Mouse (Mus musculus) heart, adult 11 months (tissue): ENCODE results near the gene Gpr62.

Experiments
- DNase-seq: peaks from one replicate; pipeline ENCODE4 v3.0.0; 2022

The Gpr62 gene

DNA sequence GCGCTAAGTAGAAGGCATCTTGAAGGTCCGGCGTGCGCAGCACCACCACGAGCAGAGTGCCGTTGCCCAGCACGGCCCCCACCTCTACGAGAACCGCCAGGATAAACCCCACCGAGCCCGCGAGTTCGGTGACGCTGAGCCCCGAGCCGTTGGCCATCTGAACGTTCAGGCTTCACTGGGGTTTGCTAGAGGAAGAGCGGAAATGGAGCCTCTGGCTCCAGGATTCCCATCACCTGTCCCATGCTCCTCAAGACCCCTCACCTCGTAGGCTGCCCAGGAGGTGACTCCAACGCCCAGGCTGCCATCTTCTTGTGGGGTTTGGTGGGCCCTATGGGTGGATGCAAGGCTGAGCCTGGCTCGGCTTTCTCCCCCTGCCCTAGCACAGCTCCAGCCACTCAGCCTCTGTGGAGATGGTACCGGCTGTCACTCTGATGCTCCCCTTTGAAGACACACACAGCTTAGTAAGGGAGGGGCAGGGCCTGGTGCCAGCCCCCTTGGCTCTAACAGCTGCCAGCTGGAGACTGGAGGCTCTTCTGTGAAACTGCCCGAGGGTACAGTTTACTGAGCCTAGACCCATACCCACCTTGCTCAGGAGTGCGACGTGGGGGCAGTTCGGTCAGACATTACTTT lies at the start of gene Gpr62:
Gene Gpr62, minus strand, starts transcription at position 368 of the 630 bp plus-strand sequence.
- peak; percentile 90 for DNase-seq

DNA sequence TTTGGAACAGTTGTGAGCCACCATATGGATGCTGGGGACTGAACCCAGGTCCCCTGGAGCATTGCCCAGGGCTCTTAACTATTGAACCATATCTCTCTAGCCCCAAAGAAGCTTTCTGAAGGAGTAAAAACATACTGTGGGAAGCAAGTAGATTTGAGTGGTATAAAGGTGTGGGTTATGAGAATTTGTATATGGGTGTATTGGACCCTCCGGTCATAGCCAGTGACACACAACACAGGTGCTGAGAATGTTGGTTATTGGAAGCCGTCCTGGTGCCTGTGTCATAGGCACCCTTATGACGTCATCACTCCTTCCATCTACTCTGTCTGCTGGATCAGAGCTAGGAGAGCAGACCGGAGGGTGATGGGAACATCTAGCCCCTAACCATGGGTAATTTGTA lies 48.5 kb upstream of the Gpr62 start, which contains the start of gene Iqcf5:
Gene Iqcf5, plus strand, starts transcription at position 301 of the 400 bp plus-strand sequence.
- no peak for DNase-seq

DNA sequence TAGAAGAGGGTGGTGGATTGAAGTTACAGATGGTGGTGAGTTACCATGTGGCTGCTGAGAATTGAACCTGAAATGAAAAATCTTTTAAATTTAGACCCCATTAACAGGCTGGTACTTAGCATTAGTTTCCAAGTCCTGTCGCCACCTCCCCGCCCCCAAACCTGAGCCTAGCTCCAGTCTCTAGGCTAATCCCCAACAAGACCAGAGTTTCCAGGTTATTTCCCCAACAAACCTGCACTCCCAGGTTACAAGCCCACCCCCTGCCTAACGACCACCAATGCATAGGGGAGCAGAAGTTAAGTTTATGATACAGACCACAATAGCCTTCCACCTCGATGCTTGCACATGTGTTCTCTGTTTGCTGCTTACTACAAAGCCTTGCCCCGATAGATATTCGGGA lies 47.8 kb upstream of the Gpr62 start:
- DNase-seq = peak; percentile 56

DNA sequence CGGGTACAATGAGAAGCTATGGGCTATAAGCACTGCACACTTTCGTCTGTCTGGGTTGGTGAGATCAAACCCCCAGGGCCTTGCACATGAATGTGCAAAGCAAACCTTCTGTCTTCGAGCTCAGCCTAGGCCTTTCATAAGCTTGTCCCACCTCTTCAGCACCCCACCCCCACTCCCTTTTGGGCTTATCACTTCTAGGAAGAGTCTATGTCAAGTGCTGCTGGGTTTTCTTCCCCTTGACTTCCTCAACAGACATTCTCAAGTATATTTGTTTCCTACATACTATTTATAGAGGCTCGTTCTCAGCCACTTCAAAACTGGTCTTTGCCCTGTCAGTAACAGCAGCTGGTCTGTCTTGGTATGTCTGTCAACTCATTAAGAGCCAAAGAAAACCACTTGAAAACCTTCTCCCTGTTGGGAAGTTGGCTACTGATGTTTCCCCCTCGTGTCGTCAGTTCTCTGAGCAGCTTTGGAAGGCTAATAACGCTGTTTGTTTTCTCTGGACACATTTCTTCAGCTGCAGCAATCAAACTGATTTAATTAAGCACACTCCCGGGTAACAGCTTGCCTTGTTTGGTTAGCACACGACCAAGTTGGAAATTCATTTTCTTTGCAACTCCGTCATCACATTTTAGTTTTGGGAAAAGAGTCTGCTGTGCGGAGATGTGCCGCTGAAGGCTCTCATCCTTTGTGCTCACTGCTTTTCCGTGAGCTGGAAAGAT lies 47.2 kb upstream of the Gpr62 start:
- peak; percentile 71 for DNase-seq

DNA sequence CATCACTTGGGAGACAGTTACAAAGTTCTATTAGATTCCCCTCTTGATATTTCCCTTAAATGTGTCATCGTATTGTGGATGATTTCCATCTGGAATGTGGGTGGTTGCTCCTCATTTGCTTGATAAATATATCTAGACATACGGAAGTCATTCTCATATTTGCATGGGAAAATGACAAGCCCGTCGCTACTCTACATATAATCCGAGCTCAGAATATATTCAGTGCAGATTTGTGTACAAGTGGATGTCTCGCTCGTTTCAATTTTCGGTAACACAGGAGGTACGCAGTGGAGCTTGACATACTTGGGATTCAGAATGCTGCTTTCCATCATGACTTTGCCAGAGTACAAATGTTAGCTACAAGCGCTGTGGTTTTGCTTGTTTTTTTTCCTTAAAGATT lies 43.6 kb upstream of the Gpr62 start:
- DNase-seq = peak; percentile 34

DNA sequence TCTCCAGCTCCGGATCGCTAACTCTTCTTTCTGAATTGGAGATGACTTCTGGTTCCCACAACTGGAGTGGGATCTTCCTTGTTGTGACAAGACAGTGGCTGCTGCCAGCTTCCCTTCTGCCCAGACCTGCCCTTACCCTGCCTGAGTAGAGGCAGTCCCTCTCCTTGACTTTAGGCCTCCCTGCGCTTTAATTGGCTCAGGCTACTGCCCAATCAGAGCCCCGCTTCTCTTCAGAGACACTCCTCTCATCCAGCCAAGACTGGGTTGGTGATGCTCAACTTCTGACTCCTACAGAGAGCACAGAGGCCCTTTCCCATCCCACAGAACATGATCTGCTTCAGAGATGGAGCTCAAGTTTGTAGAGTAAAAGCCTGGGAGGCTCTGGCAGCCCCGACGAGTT lies 38.5 kb upstream of the Gpr62 start:
- DNase-seq = no peak

DNA sequence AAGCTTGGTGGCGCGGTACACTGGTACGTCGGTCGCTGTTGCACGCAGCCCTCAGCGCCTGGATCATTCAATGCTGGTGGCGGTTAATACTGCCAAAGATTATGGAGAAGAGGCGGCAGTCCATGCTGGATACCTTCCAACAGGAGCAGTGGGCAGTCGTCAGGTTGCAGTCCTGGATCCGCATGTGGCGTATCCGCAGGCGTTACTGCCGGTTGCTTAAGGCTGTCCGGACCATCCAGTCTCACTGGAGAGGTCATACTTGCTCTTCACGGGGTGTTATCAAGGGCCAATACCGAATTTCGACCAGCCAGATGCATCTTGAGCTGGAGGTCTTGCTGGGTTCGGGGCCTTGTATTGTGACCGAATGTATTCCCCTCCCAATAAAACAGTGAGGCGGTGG lies 36.1 kb upstream of the Gpr62 start:
- DNase-seq = peak; percentile 61

DNA sequence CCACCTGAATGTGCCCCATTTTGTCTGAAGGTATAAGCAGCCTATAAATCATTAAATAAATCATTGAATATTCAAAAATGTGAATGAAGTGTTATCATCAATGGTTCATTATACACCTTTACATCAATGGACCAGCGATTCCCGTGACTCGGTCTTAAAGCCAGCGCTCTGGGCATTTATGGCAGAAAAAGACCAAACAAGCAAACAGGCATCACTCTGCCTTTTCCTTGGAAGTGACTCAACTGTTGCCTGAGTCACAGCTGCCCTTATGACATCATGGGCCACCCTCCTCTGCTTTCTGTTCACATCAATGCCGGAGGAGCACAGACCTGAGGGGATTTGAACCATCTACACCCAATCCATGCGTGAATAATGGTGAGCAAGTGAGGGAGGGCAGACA lies 33.9 kb upstream of the Gpr62 start, which contains the start of gene Iqcf1:
Gene Iqcf1, plus strand, starts transcription at position 301 of the 400 bp plus-strand sequence.
- DNase-seq = peak; percentile 76

DNA sequence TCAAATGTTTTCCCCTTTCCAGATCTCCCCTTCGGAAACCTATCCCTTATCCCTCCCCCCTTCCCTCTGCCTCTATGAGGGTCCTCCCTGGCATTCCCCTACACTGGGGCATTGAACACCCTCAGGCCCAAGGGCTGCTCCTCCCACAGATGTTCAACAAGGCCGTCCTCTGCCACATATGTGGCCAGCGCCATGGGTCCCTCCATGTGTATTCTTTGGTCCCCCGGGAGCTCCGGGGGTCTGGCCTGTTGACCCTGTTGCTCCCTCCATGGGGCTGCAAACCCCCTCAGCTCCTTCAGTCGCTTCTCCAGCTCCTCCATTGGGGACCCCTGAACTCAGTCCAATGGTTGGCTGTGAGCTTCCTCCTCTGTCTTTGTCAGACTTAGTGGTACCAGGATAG lies 21.9 kb upstream of the Gpr62 start:
- DNase-seq = peak; percentile 89

DNA sequence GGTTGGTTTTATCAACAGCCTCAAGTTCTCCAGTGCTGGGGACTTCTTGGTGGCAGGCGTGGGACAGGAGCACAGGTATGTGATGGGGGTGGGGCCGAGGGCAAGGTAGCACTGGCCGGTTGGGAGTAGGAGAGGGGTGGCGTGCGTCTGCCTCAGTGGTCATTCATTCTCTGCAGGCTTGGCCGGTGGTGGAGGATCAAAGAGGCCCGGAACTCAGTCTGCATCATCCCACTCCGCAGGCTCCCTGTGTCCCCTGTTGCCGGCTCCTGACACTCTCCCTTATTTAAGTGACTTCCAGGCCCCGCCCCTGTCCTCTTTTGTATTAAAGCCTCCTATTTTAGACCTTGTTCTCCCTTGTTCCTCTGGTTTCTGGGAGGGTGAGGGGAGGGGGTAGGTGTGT lies 19.3 kb upstream of the Gpr62 start:
- peak; percentile 85 for DNase-seq

DNA sequence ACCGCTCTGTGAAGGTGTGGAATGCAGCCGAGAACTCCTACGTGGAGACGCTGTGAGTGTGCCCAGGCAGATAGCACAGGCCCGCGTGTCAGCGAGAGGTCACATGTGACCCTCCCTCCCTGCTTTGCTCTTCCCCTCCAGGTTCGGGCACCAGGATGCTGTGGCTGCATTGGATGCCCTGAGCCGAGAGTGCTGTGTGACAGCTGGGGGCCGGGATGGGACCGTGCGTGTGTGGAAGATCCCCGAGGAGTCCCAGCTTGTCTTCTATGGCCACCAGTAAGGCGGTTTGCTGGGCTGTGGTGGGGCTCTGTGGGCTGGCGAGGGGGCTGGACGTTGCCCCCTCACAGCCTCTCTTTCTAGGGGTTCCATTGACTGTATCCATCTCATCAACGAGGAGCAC lies 17.9 kb upstream of the Gpr62 start:
- peak; percentile 86 for DNase-seq

DNA sequence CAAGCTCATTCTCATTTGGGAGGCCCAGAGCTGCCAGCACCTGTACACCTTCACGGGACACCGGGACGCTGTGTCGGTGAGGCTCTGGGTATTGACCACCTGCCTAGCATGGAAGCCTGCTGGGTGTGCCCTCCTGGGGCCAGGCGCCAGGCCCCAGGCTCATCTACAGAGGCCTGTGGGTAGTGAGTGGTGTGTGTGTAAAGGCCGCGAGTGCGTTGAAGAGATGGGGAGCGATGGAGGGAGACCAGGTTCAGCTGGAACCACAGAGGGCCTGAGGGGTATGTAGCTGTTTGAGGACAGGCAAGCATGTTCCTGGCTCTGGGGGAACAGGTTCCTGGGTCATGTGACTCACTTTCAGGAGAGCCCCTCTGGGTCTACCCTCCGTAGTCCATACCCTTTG lies 17.4 kb upstream of the Gpr62 start:
- peak; percentile 86 for DNase-seq

DNA sequence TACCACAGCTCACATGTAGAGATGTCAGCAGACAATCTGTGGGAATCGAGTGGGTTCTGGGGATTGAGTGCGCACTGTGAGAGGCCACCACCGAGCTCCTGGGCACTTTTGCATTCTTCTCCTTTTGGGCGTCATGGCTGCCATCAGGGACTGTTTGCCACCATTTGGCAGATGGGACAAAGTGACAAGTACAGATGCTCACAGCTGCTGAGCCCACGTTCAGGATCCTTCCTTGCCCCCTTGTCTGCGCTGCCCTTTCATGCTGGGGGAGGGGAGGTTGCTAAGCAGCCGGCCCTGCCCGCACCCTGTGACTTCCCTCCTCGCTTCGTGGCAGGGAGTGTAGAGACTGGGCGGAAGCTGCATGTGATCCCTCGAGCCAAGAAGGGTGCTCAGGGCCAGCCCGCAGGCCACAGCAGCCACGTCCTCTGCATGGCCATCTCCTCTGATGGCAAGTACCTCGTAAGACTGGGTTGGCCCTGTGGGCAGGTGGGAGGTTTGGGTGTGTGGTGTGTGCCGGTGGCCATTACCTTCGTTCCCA lies 16.9 kb upstream of the Gpr62 start:
- DNase-seq = peak; percentile 87

DNA sequence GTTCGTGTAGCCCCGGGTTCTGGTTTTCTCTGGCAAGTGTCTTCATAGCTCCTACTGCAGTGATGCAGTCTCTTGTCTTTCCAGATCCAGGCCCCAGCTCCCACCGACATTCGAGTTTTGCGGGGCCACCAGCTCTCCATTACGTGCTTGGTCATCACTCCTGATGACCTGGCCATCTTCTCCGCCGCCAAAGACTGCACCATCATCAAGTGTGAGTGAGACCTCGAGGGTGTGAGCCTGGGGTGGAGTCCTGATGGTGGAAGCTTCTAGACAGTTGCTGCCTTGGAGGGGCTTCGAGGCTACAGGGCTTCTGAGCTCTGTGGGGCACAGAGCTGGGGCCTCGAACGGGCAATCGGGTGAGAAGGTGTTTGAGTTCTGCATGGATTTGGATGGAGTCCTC lies 15.9 kb upstream of the Gpr62 start:
- peak; percentile 88 for DNase-seq

DNA sequence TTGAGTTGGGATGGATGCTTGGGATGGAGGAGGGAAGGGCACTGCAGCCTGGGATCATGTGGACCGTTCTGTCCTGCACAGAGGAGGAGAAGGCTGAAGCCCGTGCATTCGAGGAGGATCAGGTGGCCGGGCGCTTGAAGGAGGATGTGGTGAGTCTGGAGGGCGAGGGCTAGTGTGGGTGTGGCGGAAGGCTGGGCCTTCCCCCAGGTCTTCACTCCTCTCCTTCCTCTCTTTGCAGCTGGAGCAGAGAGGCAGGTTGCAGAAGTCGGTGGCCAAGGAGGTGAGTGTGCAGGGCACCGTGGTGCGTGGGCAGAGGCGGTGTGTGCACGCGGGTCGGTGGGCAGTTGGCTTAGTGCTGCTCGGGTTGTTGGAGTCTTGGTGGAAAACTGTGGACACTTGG lies 15.3 kb upstream of the Gpr62 start:
- peak; percentile 85 for DNase-seq

DNA sequence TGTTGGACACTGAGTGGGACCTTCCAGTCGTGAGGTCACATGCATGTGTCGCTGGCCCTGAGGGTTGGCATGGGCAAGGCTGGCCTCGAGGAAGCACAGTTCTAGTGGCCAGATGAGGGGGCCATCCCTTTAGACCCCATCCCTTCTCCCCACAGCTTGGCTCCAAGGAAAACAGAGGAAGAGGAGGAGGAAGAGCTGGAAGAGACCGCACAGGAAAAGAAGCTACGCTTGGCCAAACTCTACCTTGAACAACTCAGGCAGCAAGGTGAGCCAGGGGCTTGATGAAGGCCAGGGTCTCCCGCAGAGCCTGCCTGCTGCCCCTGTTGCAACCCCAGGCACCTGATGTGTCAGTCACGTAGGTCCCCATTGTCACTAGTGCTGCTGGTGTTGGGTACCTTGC lies 14.8 kb upstream of the Gpr62 start:
- peak; percentile 91 for DNase-seq

DNA sequence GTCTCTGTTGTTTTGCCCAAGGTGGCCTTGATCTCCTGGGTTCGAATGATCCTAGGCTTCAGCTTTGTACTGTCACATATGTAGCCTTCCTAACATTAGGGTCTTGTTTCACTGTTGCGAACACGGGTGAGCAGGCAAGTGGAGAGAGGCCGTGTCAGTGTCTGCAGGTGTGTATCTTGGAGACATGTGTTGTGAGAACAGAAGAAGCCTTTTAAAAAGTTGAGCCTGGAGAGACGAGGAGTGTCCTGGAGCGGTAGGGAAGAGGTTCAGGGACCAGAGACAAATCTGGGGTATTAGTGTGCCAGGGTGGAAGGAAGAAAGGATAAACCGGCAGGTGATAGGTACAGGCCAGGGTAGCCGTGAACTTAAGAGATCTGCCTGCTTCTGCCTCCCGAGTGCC lies 12.4 kb upstream of the Gpr62 start:
- peak; percentile 84 for DNase-seq

DNA sequence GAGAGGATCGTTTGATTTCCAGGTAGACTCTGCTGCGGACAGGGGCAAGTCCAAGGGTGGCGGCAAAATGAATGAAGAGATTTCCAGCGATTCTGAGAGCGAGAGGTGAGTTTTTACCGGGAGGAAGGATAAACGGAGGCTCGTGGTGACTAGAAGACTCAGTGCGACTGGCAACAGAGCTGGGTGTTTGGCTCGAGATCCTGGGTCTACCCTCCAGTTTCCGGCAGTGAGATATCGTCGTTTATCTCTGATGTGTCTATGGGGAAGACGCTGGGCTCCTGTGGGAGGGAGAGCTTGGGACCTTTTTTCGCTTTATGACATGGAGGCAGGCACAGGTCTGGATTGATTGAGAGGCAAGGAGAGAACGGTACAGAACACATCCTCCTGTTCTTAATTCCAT lies 11.9 kb upstream of the Gpr62 start:
- DNase-seq = peak; percentile 91

DNA sequence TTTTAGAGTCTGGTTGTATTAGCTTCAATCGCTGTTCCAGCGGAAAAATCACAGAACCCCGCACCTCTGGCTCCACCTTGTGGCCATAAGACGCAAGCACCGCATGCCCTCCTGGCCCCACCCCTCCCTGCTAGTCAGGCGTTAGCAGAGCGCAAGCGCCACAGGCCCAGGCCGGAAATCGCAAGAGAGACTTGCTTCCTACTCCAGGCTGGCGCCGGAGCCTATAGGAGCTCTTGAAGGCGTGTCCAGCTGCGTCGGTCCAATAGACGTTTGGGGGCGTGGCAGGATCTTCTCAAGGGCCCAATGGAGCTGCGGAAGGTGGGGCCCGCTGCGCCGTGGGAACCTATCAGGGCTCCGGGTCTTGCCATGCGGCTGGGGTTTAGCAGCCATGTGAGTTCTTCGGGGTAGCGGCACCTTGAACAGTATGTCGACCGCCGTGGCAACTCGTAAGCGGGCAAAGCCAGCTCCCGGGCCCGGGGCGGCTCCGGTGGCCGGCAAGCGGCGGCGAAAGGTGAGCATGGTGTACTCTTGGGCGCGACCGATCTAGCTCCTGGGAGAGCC lies 11.3 kb upstream of the Gpr62 start, which contains the start of gene Parp3:
Gene Parp3, minus strand, starts transcription at position 26 of the 561 bp plus-strand sequence.
- DNase-seq = peak; percentile 100

DNA sequence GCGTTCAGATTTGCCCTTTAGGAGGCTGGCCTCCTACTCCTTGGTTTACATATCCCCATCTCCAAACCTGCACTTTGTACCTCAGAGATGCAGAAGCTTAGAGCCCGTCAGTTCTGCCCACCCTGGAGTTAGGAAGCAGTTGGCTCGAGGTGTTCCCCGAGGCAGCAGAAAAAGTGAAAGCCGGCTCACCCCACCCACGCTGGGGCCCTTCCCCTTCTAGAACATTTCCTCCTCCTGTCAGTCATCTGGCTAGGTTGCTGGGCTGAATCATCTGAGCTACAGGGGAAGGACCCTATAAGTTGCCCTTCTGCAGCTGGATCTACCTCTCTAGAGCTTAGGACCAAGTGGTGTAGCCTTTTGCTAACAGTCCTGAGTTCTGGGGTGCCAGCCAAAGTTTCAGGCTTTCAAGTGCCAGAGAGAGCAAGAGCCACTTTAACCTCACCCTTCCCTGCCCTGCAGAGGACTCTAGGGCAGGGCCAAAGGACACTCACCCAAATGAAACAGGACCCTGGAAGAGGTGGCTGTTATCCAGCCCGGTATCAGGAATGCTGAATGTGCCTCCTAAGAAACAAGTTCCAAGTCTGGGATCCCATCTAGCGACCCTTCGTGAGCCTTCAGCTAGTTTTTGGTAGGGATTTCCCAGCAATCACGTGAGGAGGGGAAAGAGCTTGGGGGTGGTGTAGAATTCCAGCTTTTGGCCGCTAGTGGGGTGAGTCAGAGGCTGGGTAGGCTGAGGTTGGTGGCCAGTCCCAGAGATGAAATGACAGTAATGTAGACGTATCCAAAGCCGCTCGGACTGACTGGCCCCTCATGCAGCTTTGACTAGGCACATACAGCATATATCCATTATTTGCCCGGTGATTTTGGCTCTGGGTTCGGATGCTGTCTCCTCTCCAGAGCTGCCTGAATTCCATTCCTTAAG lies 10.5 kb upstream of the Gpr62 start:
- DNase-seq = peak; percentile 98

DNA sequence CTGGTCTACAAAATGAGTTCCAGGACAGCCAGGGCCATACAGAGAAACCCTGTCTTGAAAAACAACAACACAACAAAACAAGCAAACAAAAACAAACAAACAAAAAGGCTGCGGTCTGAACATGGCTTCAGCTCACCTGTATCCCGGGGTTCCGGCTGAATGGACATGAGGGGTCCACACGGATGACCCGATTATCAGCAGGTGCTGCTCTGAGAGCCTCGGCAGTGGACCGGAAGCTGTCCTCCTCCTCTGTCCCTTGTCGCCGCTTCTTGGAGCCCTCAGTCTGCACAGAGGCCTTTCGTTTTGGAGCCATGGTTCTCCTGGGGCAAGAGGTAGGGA lies 9.9 kb upstream of the Gpr62 start, which contains the start of gene Rrp9:
Gene Rrp9, plus strand, starts transcription at position 301 of the 339 bp plus-strand sequence.
- no peak for DNase-seq

DNA sequence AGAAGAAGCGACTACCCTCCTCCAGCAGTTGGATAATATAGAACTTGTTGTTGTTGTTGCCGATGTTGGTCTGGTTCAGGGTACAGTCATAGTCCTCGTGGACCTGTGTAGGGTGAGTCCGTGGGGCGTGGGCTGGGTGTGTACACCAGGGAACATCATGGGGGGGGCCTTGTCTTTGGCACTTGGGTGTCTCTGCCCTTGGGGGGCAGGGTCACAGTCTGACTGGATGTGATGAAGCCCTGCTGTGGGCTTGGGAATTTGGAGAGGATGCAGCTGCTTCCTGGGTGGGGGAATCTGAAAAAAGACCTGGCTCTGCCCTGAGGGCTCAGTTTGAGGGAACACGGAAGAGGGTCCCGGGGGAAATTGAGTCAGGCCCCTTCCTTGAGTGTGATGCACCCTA lies 9.3 kb upstream of the Gpr62 start:
- peak; percentile 97 for DNase-seq

DNA sequence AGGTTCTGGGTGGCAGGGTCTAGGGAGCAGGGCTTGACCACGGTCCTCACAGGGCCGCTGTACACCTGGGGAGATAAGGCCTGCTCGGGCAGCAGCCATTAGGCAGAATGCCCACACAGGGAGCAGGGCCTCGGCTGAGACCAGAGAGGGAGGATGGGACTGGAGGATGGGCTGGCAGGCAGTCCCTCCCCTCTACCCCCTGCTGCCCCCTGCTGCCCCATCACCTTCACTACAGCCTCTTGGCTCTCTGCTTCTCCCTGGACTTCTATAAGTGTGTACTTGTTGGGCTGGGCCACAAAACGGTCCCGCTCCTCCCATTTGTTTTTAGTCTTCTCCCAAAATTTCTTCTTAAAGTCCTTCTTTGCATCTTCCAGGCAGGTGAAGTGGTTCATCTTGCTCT lies 8.7 kb upstream of the Gpr62 start:
- DNase-seq = peak; percentile 98
